Mouse (Mus musculus): Measurements from ENCODE around the gene Usf1. TPM values are rescaled to one million over a fixed set of nuclear protein-coding genes. Genes with fewer than 3 reads are reported as not detected.

The Usf1 gene
- polyA plus RNA-seq, 1 experiment = 70.1 TPM

DNA sequence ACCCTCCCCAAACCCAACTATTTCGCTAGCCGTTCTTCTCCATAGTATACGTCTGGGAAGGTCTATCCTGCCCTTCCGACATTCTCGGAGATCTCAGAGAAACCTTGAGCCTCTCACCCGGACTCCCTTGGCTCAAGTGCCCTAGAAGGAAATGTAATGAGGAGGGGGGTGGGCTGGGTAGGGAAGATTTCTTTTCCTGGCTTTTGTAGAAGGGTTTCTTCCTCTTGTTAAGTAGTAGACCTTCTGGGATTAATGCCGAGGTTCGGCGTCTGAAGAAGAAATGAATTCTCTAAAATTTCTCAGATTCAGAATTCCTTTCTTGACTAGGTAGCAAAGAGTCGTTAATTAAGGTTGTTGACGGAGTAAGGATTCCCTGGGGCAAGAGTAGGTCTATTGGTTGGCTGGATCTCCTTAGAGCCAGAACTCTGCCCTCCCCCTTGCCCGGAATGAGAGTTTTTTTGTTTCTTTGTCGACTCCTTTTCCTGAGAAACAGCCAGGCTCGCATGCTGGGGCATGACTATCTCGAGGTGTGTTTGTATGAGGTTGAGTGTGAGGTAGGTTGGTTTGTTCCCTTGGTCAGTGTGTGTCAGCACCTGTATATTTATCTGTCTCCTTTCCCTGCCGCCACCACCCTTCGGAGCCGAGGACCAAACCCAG, 27.0 kb downstream of the Usf1 start:
- TF ChIP-seq MYOD1 (IDR thresholded peaks at IDR 0.05; ENCODE audit: control insufficient read depth, insufficient read length, low read depth) = no peak
- TF ChIP-seq MYOG (IDR thresholded peaks at IDR 0.05; ENCODE audit: control insufficient read depth, extremely low read depth, insufficient read length) = no peak
- no peak for TF ChIP-seq CTCF (IDR thresholded peaks at IDR 0.05; ENCODE audit: control insufficient read depth, insufficient read depth, insufficient read length)
- no peak for TF ChIP-seq FOSL1 (IDR thresholded peaks at IDR 0.05; ENCODE audit: insufficient read depth, low read length, poor library complexity, severe bottlenecking)
- TF ChIP-seq CEBPB (IDR thresholded peaks at IDR 0.05; ENCODE audit: low read depth) = no peak
- TF ChIP-seq USF1 (IDR thresholded peaks at IDR 0.05; ENCODE audit: low read depth) = no peak
- TF ChIP-seq MAX (IDR thresholded peaks at IDR 0.05) = no peak
- Histone ChIP-seq H3K36me3 (ENCODE audit: control insufficient read depth, insufficient read depth) (no peaks in the 10 kb centered on the region), H3K79me3 (ENCODE audit: low read depth) (peaks cover 2% of the 10 kb centered on the region), H3K79me2 (ENCODE audit: control insufficient read depth, insufficient read depth) (no peaks in the 10 kb centered on the region), H3ac (ENCODE audit: control insufficient read depth, insufficient read length, low read depth) (peak overlapping the region; percentile 57), H3K4me3 (ENCODE audit: insufficient read depth, poor library complexity, severe bottlenecking) (peak overlapping the region; percentile 31), H3K27me3 (ENCODE audit: control insufficient read depth, insufficient read depth, insufficient read length) (no peaks in the 10 kb centered on the region)

DNA sequence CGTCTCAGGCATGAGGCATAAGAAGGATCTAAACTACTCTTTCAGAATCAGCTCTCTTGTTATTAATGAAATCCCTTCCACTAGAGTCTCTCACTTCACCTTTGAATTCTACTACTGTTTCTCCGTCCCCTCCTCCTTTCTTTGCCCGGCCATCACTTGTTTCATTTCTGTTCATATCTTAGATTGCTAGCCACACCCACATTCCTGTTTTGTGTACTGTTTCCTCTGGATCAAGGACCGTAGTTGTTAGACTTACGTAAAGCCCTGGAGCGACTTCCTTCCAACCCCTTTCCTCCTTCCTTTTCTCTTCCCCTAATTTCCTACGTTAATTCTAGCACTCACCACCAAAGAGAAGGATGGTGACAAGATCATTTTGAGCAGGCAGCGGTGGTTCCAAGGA, 28.0 kb downstream of the Usf1 start:
- Histone ChIP-seq H3K79me2 (ENCODE audit: control insufficient read depth, insufficient read depth) (no peaks in the 10 kb centered on the region), H3ac (ENCODE audit: control insufficient read depth, insufficient read length, low read depth) (no peak overlapping the region), H3K36me3 (ENCODE audit: control insufficient read depth, insufficient read depth) (no peaks in the 10 kb centered on the region), H3K4me3 (ENCODE audit: insufficient read depth, poor library complexity, severe bottlenecking) (no peak overlapping the region), H3K79me3 (ENCODE audit: low read depth) (peaks cover 2% of the 10 kb centered on the region), H3K27me3 (ENCODE audit: control insufficient read depth, insufficient read depth, insufficient read length) (no peaks in the 10 kb centered on the region)
- TF ChIP-seq CEBPB (IDR thresholded peaks at IDR 0.05; ENCODE audit: low read depth) (no peak), FOSL1 (IDR thresholded peaks at IDR 0.05; ENCODE audit: insufficient read depth, low read length, poor library complexity, severe bottlenecking) (no peak), MAX (IDR thresholded peaks at IDR 0.05) (no peak), MYOG (IDR thresholded peaks at IDR 0.05; ENCODE audit: control insufficient read depth, extremely low read depth, insufficient read length) (no peak), USF1 (IDR thresholded peaks at IDR 0.05; ENCODE audit: low read depth) (no peak), MYOD1 (IDR thresholded peaks at IDR 0.05; ENCODE audit: control insufficient read depth, insufficient read length, low read depth) (no peak), CTCF (IDR thresholded peaks at IDR 0.05; ENCODE audit: control insufficient read depth, insufficient read depth, insufficient read length) (no peak)

DNA sequence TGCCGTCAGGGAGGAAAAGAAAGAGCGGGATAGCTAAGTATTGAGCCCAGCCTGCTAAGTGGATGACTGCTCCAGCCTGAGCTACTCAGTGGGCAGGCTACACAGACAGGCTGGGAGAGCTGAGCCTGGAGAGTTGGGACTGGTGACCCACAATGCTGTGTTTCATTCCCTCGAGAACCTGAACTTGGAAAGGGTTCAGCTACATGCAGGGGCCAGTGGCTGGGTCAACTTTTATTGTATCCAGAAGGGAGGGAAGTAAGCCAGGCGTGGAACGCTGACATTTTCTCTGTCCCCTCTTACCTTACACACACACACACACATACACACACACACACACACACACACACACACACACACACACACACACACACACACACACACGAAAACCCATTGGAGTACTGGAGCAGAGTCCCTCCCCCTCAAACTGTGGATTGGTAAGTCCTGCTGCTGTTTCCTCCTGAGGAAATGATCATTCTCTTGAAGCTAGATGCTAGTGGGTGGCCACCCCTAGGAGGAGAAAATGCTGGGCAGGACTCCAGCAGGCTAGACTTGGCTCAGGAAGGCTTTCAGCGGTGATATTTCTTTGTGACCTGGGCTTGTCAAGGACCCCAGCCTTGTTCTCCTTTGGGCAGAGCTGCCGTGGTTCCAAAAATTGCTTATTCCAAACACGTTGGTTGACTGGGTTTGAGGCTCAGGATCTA, 29.1 kb downstream of the Usf1 start:
- Histone ChIP-seq H3K79me3 (ENCODE audit: low read depth) (peaks cover 2% of the 10 kb centered on the region), H3K36me3 (ENCODE audit: control insufficient read depth, insufficient read depth) (no peaks in the 10 kb centered on the region), H3ac (ENCODE audit: control insufficient read depth, insufficient read length, low read depth) (no peak overlapping the region), H3K27me3 (ENCODE audit: control insufficient read depth, insufficient read depth, insufficient read length) (no peaks in the 10 kb centered on the region), H3K4me3 (ENCODE audit: insufficient read depth, poor library complexity, severe bottlenecking) (no peak overlapping the region), H3K79me2 (ENCODE audit: control insufficient read depth, insufficient read depth) (no peaks in the 10 kb centered on the region)
- TF ChIP-seq CTCF (IDR thresholded peaks at IDR 0.05; ENCODE audit: control insufficient read depth, insufficient read depth, insufficient read length) (no peak), CEBPB (IDR thresholded peaks at IDR 0.05; ENCODE audit: low read depth) (no peak), MAX (IDR thresholded peaks at IDR 0.05) (no peak), USF1 (IDR thresholded peaks at IDR 0.05; ENCODE audit: low read depth) (no peak), MYOG (IDR thresholded peaks at IDR 0.05; ENCODE audit: control insufficient read depth, extremely low read depth, insufficient read length) (no peak), MYOD1 (IDR thresholded peaks at IDR 0.05; ENCODE audit: control insufficient read depth, insufficient read length, low read depth) (no peak), FOSL1 (IDR thresholded peaks at IDR 0.05; ENCODE audit: insufficient read depth, low read length, poor library complexity, severe bottlenecking) (no peak)

DNA sequence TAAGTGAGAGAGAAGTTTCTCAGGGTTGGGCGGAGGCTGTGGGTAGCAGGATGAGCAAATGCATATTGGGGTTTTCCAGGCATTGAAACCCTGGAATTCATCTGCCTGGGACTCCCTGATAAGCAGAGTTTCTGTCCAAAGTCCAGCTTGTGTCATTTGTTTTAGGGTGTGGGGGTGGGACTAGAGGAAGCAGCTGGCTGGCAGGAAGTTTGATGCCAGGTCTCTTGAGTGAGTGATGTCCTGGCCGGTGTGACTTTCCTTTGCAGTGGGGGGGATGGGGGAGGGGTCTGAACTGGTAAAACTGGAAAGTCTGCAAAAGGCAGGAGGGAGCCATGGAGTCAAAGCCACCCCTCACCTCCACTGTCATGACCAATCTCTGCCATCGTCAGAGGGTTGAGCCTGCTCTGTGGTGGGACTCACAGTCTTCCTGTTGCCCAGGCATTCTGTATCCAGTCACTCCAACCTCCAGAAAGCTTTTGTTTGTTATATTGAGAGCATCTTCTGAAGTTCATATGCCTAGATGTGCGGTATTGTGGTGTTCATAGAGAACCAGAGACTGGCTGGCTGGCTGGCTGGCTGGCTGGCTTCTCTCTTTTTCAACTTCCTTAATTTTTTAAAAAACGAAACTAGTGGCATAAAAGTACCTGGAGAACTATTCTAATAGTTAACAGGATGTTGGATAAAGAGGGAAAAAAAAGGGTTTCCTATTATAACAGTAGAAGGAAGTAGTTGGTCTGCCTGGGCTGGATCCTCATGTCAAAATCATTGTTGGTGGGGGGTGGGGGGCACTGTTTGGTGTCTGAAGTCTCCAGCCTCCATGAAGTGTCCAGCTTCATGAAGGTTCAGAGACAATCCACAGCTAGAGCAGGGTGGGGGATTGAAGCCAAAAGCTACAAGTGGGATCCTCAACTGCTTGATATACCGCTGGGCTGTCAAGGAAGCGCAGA, 30.6 kb downstream of the Usf1 start:
- peaks cover 2% of the 10 kb centered on the region for H3K79me3 ChIP-seq (ENCODE audit: low read depth)
- no peaks in the 10 kb centered on the region for H3K79me2 ChIP-seq (ENCODE audit: control insufficient read depth, insufficient read depth)
- no peaks in the 10 kb centered on the region for H3K27me3 ChIP-seq (ENCODE audit: control insufficient read depth, insufficient read depth, insufficient read length)
- no peaks in the 10 kb centered on the region for H3K36me3 ChIP-seq (ENCODE audit: control insufficient read depth, insufficient read depth)
- TF ChIP-seq MAX (IDR thresholded peaks at IDR 0.05) = no peak
- no peak for TF ChIP-seq MYOD1 (IDR thresholded peaks at IDR 0.05; ENCODE audit: control insufficient read depth, insufficient read length, low read depth)
- no peak for TF ChIP-seq CTCF (IDR thresholded peaks at IDR 0.05; ENCODE audit: control insufficient read depth, insufficient read depth, insufficient read length)
- no peak for TF ChIP-seq FOSL1 (IDR thresholded peaks at IDR 0.05; ENCODE audit: insufficient read depth, low read length, poor library complexity, severe bottlenecking)
- TF ChIP-seq USF1 (IDR thresholded peaks at IDR 0.05; ENCODE audit: low read depth) = no peak
- TF ChIP-seq MYOG (IDR thresholded peaks at IDR 0.05; ENCODE audit: control insufficient read depth, extremely low read depth, insufficient read length) = no peak
- no peak for TF ChIP-seq CEBPB (IDR thresholded peaks at IDR 0.05; ENCODE audit: low read depth)
- no peak overlapping the region for H3K4me3 ChIP-seq (ENCODE audit: insufficient read depth, poor library complexity, severe bottlenecking)
- H3ac ChIP-seq (ENCODE audit: control insufficient read depth, insufficient read length, low read depth) = no peak overlapping the region

DNA sequence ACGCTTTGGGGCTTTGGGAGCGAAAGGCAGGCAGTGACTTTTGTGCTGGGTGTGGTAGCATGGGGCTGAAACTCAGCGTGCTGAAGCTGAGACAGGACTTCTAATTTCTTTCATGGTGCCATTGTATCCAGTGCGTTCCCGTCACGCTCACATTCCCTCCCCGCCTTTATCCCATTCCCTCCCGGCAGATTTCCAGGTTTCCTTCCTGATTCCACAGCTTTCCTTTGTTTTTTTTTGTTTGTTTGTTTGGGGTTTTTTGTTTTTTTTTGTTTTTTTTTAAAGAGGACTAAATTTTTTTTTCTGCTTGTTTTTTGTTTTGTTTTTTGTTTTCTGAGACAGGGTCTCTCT, 31.3 kb downstream of the Usf1 start:
- Histone ChIP-seq H3K79me2 (ENCODE audit: control insufficient read depth, insufficient read depth) (no peaks in the 10 kb centered on the region), H3ac (ENCODE audit: control insufficient read depth, insufficient read length, low read depth) (no peak overlapping the region), H3K27me3 (ENCODE audit: control insufficient read depth, insufficient read depth, insufficient read length) (no peaks in the 10 kb centered on the region), H3K79me3 (ENCODE audit: low read depth) (peaks cover 2% of the 10 kb centered on the region), H3K36me3 (ENCODE audit: control insufficient read depth, insufficient read depth) (no peaks in the 10 kb centered on the region), H3K4me3 (ENCODE audit: insufficient read depth, poor library complexity, severe bottlenecking) (no peak overlapping the region)
- TF ChIP-seq CTCF (IDR thresholded peaks at IDR 0.05; ENCODE audit: control insufficient read depth, insufficient read depth, insufficient read length) (no peak), MAX (IDR thresholded peaks at IDR 0.05) (no peak), MYOD1 (IDR thresholded peaks at IDR 0.05; ENCODE audit: control insufficient read depth, insufficient read length, low read depth) (no peak), MYOG (IDR thresholded peaks at IDR 0.05; ENCODE audit: control insufficient read depth, extremely low read depth, insufficient read length) (no peak), USF1 (IDR thresholded peaks at IDR 0.05; ENCODE audit: low read depth) (no peak), FOSL1 (IDR thresholded peaks at IDR 0.05; ENCODE audit: insufficient read depth, low read length, poor library complexity, severe bottlenecking) (no peak), CEBPB (IDR thresholded peaks at IDR 0.05; ENCODE audit: low read depth) (no peak)
